Mouse (Mus musculus) natural killer cell, adult 2 months (primary cell): ENCODE data around the gene Snph.

ENCODE experiments used
- DNase-seq, 2 experiments: peaks; one replicate each; pipeline ENCODE4 v3.0.0; 2022; ENCODE audit warnings: low spot score in 2 of 2

The Snph gene

DNA sequence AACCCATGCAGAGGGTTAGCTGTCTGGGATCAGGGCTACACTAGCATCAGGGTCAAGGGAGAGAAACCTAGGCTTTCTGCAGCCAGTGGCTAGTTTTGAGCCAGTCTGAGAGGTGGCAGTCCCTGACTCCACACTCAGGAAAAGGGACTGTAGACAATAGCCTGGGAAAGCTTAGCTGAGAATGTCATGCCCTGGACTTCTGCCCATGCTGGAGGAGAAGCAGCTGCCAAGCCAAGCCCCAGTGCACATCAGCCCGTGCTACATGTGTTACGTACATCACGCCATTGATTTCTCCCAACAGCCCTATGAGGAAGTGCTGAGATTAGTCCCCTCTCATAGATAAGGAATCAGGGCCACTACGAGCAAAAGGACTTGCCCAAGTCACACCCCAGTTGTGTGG lies 30.3 kb downstream of the Snph start:
- DNase-seq = no peak

DNA sequence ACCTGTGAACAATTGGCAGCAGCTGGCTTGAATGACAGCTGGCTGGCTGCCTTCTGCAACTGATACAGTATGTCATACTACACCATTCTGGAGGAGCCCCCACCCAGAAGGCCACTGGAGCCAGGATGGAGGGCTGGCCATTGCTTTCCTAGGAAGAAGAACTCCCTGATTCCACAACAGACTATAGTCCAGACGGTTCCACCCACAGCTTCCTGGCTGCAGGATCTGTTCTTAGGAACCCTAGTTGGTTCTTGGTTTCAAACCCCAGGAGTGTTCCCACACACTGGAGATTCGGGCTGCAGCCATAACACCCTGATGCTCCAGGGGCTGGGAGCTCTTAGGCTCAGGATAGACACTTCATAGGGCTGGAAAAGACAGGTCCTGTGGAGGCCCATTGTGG lies 34.3 kb downstream of the Snph start:
- DNase-seq = no peak

DNA sequence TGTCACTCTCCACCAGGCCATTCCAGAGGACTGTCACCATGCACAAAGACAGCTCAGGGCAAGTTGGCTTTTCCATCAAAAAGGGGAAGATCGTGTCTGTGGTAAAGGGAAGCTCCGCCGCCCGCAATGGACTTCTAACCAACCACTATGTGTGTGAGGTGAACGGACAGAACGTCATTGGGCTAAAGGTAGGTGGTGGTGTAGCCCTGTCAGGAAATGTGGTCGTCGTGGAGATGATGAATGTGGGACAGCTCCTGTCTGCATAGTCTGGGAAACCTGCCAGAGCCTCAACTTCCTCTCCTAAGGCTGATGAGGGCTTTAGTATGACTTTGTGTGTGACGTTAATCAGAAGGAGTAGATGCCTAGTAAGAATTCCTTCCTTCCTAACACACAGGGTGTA lies 45.1 kb downstream of the Snph start:
- DNase-seq = no peak

DNA sequence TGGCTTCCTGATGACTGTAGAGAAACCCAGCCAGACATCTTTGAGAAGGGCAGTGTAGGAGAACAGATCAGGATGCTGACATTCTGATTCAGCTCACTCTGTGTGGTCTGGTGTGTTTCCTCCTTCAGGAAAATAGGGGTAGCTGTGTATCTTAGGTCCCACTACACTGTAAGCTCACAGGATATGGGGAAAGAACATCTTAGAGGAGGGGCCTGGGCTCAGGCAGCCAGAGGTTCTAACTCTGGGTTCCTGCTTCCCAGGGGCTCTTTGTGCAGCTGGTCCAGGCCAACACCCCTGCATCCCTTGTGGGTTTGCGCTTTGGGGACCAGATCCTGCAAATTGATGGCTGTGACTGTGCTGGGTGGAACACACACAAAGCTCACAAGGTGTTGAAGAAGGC lies 45.6 kb downstream of the Snph start:
- DNase-seq = no peak

DNA sequence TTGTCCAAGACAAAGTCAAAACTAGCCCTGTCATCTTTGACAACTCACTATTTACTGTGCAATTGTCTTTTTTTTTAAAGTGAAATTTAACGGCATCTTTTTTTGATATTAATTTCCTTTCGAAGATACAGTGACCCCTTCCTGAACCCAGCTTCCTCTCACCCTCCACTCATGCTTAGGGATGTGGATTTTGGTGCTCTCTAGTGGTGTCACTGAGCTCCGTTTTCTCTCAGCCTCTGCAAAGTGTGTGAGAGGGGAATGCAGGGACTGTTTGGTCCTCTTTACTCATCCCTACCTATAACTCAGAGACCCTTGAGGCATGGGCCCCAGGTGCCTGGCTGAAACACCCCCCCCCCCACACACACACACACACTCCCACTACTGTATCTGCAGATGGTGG lies 46.5 kb downstream of the Snph start:
- no peak for DNase-seq

DNA sequence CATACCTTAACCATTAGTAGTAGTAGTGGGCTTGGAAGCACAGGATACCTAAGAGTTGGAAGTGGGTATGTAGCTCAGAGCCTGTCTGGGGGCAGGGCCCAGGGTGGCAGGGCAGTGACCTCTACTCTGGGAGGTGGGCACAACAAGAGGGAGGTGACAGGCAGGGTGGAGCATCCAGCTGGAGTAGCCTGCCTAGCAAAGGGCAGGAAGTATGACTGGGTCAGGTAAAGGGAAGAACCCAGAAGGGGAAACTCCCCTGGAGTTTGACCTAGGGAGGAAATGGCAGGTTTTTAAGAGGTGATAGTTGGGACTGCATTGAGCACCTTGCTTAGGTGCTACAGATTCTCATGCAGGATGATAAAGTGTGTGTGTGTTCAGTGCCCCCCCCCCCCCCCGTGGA lies 51.4 kb downstream of the Snph start:
- no peak for DNase-seq

DNA sequence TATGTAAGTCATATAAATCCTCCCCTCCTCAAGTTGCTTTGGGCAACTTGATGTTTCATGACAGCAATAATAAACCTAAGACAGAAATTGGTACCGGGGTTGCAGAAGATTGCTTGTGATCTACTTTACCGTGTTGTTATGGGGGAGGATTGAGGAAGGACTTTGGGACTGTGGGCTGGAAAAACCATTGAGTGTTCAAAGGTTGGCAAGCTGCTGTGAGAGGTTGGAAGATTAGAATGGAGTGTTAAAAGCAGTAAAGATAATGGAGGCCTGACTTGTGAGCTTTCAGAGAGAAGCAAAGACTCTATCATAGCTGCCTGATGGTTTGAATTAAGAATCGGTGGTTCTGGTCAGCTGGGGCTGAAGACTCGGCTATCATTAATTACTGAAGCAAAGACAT lies 53.2 kb downstream of the Snph start:
- DNase-seq = no peak

DNA sequence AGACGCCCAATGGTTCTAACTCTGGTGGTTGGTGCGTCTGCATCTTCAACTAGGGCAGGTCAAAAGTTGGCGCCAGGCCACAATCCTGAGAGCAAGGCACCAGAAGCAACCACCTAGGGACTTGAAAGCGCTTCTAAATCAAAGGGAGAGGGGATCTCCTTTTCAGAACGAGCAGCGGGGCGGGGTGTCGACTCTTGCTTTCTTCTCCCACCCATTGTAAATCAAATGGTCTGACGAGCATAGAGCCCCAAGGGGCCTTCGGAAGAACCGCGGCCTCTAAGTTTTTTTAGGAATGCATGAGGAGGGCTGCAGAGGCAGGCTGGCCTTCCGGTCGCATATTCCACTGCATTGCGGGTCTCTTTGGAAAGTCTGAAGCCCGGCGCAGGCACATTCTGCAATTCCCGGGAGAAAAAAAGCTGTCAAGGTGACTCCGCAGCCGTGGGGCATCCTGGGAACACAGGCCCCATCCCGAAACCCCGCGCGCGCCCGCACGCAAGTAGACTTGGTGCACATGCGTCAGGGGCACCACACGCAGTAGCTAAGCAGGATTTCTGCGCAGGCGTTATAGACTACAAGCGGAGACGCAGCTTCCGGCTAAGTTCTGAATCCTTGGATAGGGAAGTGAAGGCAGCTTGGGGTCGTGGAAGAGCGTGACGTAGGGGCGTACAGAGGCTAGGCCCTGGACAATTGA lies 56.5 kb downstream of the Snph start:
- DNase-seq = peak in 1 of 2 experiments; percentile 19

DNA sequence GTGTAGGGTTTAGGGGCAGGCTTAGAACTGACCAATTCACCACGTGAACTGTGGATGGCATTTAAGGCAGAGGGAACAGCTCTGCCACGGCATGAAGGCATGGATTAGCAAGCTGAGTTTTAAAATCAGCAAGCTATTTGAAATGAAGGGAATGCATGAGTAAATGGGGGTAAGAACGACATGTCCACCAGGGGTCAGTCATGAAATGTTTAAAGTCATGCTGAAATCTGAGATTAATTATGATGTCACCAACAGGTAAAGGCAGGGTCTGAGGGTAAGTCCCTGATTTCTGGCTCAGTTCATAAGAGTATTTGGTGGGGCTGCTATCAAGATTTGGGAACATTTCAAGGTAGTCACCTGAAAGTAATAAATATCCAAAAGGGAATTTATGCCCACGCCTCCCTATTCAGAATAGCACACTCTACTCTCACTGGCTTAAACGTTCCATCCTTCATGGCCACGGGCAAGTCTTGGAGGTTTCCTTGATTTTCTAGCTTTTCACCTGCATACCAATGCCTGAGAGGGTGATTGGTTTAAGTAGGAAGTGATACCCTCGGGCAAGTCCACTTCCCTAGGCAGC lies 57.2 kb downstream of the Snph start:
- DNase-seq = peak in 1 of 2 experiments; percentile 16

DNA sequence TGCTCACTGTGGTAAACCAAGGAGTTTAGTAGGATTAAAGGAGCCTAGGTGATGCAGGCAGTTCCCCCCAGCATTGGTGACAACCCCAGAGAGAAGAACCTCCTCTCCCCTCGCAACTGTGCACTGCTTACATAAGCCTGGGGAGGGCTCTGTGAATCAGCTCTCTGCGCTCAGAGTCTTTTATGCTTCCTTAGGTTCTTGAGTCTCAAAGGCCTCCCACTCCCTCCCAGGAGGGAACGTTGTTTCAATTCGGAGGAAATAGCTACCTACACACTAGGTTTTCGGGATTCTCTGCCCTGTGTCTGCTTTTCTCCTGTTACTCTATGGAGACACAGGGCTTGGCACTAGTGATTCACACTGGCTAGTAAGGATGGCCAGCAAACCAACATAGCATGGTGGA lies 57.8 kb downstream of the Snph start:
- DNase-seq = no peak

DNA sequence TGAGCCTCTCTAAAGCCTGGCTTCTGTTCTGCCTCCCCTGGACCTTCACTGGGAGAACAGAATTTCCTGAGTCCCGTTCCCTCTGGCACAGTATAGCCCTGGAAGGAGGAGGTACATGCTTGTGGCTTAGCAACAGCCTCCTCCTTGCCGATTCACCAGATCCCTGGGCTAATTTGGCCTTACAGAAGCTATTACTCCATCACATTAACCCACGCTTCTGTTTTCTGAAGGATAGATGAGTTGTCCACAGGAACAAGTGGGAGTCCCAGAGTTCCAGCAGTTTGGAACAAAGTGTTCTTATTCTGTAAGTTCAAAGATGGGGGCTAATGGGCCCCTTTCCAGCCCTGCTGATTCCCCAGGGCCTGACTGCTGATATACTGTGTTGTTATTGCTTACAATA lies 58.7 kb downstream of the Snph start:
- no peak for DNase-seq

DNA sequence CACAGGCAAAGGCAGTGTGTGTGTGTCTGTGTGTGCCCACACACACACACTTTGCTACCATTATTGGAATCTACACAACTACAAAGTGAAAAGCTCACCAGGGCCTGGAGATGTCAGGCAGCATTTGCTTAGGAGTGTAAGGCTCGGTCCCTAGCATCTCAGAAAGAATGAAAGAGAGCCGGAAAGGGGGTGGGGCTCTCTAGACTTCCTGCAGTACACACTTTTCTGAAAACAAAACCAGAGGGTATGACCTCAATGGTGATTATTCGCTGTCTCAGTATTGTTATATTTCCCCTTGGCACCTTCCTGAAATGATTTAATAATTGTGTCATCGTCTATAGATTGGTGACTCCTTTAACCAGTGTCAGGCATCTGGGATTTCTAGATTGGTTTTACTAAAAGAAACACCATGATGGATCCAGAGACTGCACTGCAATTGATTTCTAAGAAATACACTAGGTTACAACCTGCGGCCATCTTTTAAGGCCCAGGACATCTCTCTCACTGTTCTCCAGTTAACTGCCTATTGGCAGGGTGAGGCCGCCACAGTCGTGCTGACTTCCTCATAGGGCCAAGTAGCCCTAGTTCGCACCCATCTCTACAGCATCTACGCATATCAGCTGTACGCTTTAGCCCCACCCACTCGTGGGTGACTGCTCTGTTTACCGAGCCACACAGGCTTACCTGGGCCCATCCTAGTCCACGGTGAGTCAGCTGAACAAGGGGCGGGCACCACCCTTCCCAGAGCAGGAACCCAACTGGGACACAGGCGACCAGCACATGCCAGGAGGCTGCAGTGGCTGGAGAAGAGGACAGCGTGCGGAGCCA lies 60.3 kb downstream of the Snph start, which contains the start of gene Sdcbp2:
TSS of gene Sdcbp2 (plus strand) at position 750 of the 828 bp plus-strand sequence.
- no peak for DNase-seq

DNA sequence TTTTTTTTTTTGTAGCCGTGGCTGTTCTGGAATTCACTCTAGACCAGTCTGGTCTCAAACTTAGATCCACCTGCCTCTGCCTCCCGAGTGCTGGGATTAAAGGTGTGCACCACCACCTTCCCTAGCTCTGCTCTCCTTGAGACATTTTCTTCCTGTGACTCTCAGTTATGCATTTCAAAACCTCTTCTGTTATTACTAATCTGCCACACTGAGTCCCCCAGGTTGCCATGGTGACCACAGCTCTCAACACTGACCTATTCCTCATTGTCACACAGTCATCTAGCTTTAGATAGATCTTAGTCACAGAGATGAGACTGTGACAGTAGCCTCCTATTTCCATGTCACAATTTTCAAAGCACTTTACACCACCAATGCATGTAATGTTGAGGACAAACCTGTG lies 62.9 kb downstream of the Snph start:
- DNase-seq = no peak

DNA sequence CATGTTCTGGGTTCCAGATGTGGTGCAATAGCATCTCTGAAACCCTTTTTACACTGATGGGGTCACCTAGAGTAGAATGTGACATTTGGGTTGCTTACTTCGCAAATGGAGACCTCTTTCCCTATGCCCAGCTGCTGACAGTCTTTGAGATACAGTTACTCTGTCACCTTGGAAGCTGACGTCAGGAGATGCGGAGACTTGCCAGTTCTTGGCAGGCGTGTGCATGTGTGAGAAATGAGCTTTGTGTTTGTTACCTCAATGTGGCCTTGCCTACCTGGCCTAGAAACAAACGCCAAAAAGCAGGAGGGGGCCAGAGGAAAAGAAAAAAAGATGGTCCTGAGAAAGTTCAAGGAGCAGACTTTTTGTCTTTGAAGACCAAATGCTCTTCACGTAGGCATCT lies 65.5 kb downstream of the Snph start:
- no peak for DNase-seq

DNA sequence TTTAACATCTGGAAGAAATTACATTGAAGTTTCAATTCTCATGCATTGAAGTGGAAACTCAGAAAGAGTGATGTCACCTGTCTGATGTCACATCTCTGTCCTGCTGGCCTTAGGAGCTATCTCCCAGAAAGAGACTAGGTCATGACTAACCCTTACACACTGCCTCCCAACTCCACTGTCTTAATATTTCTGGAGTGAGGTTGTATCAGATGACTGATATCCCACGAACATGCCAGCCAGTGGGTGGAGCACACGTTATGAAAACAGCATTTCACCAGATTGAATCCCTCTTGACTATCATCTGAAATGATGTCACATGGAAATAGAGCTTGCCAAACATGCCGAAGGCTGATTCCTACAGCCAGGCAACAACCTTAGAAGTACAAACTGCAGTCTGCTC lies 67.4 kb downstream of the Snph start:
- no peak for DNase-seq

DNA sequence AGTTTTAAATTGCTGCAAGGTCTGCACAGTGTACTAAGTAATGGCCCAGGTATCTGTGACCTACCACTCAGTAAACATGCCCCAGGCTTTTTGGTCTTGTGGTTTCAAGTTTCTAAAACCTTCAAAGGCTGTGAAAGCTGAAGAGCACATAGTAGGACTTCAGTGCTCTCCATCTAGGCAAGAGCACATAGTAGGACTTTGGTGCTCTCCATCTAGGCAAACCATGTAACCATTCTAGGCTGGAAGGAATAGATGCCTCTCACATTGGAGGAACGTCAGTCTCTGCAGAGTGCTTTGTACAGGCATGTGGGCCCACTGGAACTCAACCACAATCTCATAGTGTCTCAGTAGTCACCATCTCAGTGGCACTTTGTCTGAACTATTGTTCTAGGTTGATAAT lies 68.4 kb downstream of the Snph start:
- no peak for DNase-seq

DNA sequence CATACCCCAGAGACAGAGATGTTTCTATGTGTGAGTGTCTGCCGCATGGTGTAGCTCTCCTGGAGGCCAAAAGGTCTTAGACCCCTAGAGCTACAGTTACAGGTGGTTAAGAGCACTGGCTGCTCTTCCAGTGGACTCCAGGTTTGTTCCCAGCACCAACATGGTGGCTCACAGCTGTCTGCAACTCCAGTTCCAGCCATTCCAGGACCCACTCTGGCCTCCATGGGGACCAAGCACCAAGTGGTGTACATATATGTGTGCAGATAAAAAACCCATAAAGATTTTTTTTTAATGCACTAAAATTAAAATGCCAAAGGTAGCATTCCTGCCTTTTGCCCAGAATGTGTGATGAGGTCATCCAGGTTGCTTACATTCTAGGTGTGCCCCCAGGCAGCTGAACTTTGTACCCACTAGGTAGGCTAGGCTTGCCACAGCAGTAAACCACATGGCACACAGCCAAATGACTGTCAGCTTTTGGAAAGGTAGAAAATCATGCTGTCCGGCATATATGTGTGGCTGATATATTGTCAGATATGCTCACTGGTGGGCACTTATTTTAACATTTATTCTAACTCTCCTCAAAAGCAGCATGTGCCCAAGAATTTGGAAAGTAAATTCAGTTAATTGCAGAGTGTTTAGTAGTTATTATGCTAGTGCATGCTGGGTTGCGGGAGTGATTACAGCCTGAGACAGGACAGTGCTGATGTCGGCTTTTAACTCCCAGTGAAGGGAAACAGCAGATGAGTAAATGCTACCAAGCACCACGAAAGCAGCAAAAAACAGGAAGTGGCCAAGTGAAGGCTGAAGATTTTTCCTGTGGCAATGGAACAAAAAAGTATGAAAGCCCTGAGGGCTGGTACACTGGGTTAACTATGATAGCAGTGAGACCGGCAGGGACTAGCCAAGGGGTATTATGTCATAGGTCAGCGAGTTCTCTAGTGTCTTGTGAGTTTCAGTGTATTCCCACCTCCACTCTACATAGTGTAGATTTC lies 69.2 kb downstream of the Snph start:
- no peak for DNase-seq

DNA sequence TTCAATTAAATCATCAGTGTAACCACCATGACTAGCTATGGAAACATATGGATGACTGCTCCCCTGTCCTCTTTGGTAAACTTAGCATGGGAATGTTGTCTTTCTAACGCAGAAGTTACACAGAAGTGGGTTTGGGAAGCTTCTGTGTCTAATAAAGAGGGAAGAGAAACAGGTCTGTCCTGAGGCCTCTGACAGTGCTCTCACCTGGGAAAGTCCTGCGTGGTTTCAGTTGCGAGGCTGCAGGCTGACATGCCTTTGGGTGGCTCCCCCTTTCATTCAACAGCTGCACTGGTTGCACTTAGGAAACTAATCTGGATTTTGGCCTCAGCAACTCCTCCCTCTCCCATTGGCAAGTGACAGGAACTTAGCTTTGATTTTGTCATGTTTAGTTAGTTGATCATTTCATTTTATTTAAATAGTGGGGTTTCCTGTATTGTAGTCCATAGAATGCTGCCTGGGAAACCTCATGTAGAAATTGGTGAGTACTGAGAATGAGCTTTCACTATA lies 82.7 kb downstream of the Snph start:
- DNase-seq = no peak

DNA sequence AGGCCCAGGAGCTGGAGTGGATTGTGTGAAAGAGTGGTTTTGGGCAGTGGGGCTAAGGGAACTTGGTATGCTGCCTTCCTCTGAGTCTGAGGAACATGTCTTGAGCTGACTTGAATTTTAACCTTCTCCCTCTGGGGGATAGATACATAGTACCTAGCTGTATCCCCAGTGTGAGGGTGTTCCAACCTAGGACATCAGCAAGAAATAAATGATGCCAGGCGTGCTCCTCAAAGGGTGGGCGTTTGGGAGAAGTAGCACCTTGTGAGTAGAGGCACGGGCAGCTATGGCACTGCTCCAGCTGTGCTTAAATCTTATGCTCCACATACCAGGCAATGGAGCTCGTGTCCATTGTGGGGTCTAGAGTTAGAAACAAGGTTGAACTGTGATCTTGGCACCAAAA lies 85.8 kb downstream of the Snph start:
- DNase-seq = no peak

DNA sequence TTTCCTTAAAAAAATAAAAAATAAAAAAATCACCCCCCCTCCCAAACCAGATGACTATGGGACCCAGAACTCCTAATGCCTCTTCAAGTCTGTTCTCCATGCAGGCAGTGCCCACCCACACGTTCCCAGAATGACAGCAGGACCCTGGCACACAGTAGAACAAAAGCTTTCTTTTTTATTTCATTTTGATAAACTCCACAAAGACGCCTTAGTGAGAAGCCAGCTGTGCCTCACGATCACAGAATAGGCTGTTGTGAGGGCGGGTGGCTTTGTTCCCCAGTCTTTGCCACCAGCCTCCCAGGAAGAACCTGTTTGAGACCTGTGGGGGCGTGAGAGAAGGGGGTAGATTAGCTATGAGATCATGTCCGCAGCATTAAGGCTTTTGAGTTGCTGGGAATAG lies 87.7 kb downstream of the Snph start:
- DNase-seq = no peak

DNA sequence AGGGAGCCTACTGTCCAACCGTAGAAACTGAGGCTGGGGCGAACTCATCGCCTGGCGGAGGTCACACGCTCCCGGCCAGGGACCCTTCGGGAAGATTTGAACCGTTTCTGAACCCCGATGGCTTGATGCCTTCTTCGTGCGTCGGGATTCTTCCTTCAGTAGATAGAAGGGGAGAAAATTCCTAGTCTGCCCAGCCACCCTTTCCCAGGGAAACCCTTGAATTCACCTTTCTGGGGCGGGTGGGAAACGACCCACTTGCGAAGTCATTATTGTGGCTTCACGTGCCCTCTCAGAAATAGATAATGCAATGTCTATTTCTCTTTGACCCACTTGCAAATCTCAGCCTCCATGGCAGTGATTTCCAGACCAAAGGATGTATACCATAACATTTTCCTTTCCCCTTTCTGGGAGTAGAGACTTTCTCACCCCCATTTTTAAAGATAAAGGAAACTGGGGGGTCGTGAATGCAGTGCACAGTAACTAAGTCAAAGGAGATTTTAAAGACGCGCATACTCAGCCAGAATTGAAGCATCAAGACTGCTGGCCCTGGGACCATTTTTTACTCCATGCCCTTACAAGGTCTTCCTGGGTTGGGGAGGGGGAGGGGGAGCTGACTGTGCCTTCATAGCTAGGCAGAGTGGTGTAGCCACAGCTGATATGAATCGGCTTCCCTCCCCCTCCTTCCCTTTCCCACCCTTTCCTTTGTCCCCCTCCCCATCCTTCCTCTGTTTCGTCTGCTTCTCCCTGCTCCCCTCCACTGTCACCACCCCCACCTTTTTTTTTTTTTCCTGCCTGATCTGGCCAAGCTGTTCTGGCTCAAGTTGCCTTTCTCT lies 89.1 kb downstream of the Snph start:
- no peak for DNase-seq
